Mouse (Mus musculus): ENCODE measurements at regions not wholly inside any gene's neighbourhood (a gene's known extent, or its start where the extent isn't known, plus 50 kb on each side); places are given as distances from the start of the nearest gene placed in this dataset.
"Not testable (repeated sequence)": the region's sequence is repeated elsewhere in the genome, so short reads cannot be mapped to it uniquely, and the experiment has no call there.

DNA sequence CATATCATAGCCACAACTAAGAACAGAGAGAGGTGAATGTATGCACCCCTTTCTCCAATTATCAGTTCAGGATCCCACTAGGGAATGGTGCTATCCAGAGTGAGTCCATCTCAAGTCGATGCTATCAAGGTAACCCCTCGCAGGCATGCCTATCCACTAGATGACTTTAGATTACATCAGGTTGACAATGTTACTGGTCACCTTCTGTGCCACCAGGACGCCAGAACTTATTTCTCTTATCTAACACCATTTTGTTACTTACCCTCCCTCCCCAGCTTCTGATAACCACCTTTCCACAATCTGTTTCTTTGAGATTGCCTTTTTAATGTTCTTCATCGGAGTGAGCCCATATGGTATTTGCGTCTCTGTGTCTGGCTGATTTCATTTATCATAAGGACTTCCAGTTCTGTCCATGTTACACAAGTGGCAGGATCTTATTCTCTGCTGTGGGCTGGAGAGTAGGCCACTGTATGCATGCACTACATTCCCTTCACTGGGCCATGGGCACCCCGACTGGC is 57.9 kb upstream of the Klf13 start:
- DNase-seq (ENCODE audit: low read depth): no peak

DNA sequence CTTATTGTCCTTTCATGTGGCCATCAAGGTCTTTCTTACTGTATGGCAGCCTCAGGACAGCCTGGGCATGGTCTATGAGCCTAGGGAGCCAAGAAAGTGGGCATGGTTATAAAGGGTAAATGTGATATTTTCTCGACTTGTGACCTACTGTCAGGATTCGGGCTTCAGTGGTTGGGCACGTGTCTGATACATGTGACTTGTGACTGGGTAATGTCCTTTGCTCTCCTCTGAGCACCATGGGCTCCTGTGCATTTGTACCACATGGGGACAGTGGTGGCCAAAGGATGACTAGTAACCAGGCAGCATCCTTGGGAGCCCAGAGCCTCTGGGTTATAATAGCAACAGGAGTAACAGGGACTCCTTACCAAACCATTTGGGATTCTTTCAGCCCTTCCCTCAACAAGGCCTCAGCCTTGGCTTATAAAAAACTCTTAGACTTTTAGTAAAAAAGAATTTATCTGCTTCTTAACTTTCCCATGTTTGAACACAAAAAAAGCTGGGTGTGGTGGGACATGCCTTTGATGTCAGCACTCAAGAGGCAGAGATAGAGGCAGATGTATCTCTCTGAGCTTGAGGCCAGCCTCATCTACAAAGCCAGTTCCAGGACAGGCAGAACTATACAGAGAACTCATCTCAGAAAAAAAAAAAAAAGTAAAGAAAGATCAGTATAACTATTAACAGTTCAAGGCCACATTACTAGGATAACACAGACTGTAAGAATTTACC is 56.7 kb upstream of the Klf13 start:
- DNase-seq (ENCODE audit: low read depth): no peak

DNA sequence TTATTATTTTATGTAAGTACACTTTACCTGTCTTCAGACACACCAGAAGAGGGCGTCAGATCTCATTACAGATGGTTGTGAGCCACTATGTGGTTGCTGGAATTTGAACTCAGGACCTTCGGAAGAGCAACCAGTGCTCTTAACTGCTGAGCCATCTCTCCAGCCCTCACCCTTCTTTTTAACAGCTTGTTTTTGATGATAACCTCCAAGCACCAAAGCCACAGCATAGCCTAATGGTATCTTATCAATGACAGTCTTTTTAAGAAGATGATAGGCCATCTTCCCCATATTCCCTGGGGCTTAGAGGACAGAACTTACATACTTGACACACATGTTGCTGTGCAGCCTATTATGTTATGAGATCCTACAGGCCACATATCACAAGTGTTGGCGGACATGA is 56.1 kb upstream of the Klf13 start:
- not testable (repeated sequence) for DNase-seq (ENCODE audit: low read depth)

DNA sequence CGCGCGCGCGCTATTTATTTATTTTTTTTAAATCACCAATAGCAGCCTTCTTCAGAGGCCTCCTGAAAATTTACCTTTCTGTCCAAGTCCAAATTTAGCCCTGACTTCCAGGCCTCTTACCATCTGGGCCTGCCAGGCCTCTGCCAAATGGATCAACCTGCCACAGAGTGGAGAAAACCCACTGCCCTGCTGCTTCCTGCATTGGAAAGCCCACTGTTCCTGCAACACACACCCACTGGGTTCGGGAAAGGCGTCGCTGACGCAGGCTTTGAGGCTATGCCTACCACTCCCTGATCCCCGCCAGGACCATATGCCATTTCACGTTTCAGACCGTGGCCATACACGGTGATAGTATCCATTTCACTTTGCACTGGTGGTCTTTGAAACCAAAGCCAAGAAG is 53.4 kb upstream of the Klf13 start:
- no peak for DNase-seq (ENCODE audit: low read depth)

DNA sequence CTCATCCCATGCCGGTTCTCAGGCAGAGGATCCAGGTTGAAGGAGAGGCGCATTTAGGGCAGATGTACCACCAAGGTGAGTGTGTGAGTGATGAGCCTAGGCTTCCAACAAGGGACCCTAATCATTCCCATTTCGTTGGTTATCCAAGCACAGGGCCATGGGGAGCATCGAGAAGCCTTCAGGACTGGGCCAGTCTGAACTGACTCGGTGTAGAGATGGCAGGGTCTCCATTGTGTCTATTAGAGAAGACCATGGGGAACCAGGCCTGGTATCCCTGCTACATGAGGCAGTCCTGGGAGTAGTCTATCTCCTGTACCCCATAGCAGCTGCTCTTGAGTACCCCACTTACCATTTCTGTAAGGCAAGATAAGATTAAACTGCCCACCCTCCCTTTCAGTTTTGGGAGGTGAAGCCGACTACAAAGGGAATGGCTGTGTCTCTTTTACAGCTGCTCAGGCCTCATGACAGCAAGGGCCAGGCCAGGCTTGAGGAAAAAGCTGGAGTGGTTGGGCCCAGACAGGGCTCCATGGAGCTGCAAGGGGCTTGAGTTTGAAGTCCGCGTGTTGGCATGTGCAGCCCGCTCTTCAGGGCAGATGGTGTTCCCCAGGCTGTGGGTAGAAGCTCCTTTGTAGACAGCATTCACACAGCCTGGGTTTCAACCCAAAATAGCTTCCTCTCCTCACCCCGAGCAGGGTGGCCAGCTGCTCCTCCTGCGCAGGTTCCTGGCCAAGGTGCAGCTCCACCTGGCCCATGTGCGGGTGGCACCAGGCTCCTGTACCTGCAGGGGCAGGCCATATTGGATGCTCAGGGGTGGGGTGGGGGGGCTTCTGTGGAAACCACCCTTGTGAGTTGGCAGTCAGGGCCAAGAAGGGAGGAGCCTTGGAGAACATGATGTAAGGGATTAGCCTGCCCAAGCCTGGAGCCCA is 52.6 kb upstream of the Klf13 start:
- no peak for DNase-seq (ENCODE audit: low read depth)

DNA sequence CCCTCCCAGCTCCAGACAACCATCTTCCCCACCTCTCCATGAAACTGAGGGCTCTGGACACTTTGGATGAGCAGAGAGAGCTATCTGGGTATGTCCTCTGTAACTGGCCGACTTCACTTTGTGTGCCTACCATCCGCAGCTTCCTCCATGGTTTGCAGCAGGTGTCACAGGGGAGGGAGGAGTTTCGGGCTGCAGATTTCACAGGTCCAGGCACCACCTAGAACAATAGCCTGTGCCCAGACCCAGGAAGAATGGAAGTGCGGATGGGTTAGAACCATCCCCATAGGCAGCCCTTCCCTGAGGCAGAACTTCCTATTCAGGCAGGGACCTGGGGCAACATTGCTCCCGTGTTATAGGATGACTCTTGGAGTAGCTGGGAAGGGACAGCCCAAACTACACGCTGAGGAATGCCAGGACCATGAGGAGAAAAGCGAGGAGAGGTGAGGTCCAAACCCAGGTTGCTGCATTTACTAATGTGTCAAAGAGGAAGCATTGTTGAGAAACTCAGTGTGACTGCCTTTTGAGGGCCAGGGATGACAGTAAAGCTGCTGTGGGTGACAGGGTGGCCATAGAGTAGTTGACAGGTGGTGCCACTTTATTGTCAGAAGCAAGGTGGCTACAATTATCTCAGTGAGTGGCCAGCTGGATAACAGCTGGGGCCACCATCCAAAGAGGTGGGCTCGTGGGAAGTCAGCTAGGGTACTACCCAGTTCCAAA is 51.8 kb upstream of the Klf13 start:
- no peak for DNase-seq (ENCODE audit: low read depth)

DNA sequence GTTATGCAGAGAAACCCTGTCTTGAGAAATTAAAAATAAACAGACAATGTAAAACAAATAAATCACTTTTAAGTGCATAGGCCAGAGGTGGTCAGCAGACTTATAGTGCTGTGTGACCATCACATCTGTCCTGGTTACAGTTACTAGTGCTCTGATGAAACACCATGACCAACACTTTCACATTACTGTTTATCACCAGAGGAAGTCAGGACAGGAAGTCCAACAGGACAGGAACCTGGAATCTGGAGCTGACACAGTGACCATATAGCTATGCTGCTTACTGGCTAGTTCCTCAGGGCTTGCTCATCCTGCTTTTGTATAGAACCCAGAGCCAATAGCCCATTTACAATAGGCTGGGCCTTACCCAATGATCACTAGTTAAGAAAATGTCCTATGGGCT is 51.0 kb upstream of the Klf13 start:
- DNase-seq (ENCODE audit: low read depth): no peak

Data from gonadal fat pad, adult 2 months (tissue).